Mouse (Mus musculus) olfactory bulb, adult 2 months (tissue): Measurements from ENCODE around the gene Lrrc73.

ENCODE experiments used
- CTCF ChIP-seq: fragments of 200-500 bp; IDR thresholded peaks from 2 replicates; pipeline ENCODE4 v1.5.1; 2012; ENCODE audit warnings: low read depth, mild to moderate bottlenecking, low read length, moderate library complexity; ENCODE audit not compliant: insufficient read depth
- POLR2A ChIP-seq: fragments of 200-500 bp; IDR thresholded peaks from 2 replicates; pipeline ENCODE4 v1.6.1; 2012; ENCODE audit warnings: mild to moderate bottlenecking, low read depth, low read length, moderate library complexity; ENCODE audit not compliant: insufficient read depth

DNA sequence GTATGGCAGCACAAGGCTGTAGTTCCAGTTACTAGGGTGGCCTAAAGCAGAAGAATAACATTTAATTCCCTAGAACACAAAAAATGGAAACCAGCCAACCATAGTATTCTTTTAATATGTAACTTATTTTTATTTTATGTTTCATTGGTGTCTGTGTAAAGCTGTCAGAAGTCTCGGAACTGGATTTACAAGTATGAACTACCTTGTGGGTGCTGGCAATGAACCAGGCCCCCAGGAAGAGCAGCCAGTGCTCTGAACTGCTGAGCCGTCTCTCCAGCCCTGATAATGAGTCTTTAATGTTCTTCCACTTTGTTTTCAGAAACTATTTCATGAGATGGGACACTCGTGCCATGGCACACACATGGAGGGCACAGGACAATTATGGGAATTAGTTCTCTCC is 42.8 kb upstream of the Lrrc73 start:
- TF ChIP-seq POLR2A (no peak), CTCF (no peak)
